Mouse (Mus musculus) CH12.LX (cell line): ENCODE results near the gene Fuz. TPM values are rescaled to one million over a fixed set of nuclear protein-coding genes. Genes with fewer than 3 reads are reported as not detected.

Experiments
- DNase-seq: peaks from one replicate; pipeline ENCODE4 v3.0.0-alpha.2; 2013; ENCODE audit errors: extremely low read depth
- H3K27ac ChIP-seq: 2 replicates; pipeline ENCODE4 v1.5.1; 2012; ENCODE audit warnings: low read depth, mild to moderate bottlenecking, control low read depth, moderate library complexity; ENCODE audit not compliant: insufficient read depth
- H3K27me3 ChIP-seq: replicated peaks from 2 replicates; pipeline ENCODE3; 2012; ENCODE audit warnings: inconsistent platforms
- H3K36me3 ChIP-seq, 2 experiments: replicated peaks in 1 of 2; 2 replicates each; pipeline versions ENCODE3 to v1.6.1; 2012; ENCODE audit warnings: inconsistent platforms in 1 of 2, low read length in 1 of 2, mild to moderate bottlenecking in 1 of 2, mixed read lengths in 1 of 2, moderate library complexity in 1 of 2; ENCODE audit not compliant: control insufficient read depth in 1 of 2, insufficient read depth in 1 of 2
- H3K4me1 ChIP-seq, 2 experiments: 2 replicates each; pipeline ENCODE4 v1.6.1; 2012; ENCODE audit warnings: inconsistent platforms in 1 of 2, moderate library complexity in 1 of 2; ENCODE audit not compliant: insufficient read depth in 2 of 2, control insufficient read depth in 1 of 2
- H3K4me2 ChIP-seq: 2 replicates; pipeline ENCODE4 v1.6.1; 2012; ENCODE audit warnings: low read depth, mild to moderate bottlenecking, control low read depth; ENCODE audit not compliant: poor library complexity, insufficient read depth, severe bottlenecking
- H3K4me3 ChIP-seq, 3 experiments: fragments of 150-350 bp in 1 of 3; sonication (generic) in 1 of 3; replicated peaks in 1 of 3; 2 replicates each; pipeline versions ENCODE3 to v1.5.1; 2011 to 2012; ENCODE audit warnings: low read depth in 2 of 3, low read length in 2 of 3, mild to moderate bottlenecking in 2 of 3, moderate library complexity in 2 of 3, control low read depth in 1 of 3, improper control_type of control experiment in 1 of 3, inconsistent platforms in 1 of 3, mixed read lengths in 1 of 3; ENCODE audit not compliant: poor library complexity in 1 of 3
- H3K79me2 ChIP-seq: replicated peaks from 2 replicates; pipeline ENCODE4 v1.6.1; 2012; ENCODE audit warnings: mild to moderate bottlenecking, moderate library complexity; ENCODE audit not compliant: control insufficient read depth, poor library complexity, insufficient read depth, severe bottlenecking; ENCODE audit errors: extremely low read depth
- H3K9ac ChIP-seq: 2 replicates; pipeline ENCODE4 v1.6.1; 2012; ENCODE audit warnings: low read depth, mild to moderate bottlenecking, control low read depth, moderate library complexity; ENCODE audit not compliant: insufficient read depth
- H3K9me3 ChIP-seq: replicated peaks from 2 replicates; pipeline ENCODE3; 2012; ENCODE audit warnings: low read length, inconsistent platforms, mixed read lengths
- BHLHE40 ChIP-seq: IDR thresholded peaks from 2 replicates; pipeline ENCODE4 v1.6.1; 2011; ENCODE audit warnings: mild to moderate bottlenecking, low read depth, low read length, improper control_type of control experiment
- CHD1 ChIP-seq: IDR thresholded peaks from 2 replicates; pipeline ENCODE4 v1.6.1; 2012; ENCODE audit warnings: low read depth, low read length, improper control_type of control experiment, inconsistent platforms
- ETS1 ChIP-seq: conservative IDR thresholded peaks from 2 replicates; pipeline ENCODE4 v1.6.1; 2012; ENCODE audit warnings: low read depth, mild to moderate bottlenecking, inconsistent platforms, low read length, improper control_type of control experiment, moderate library complexity
- GABPA ChIP-seq: IDR thresholded peaks from 2 replicates; pipeline ENCODE4 v1.6.1; 2012; ENCODE audit warnings: low read depth, low read length, improper control_type of control experiment, inconsistent platforms; ENCODE audit not compliant: insufficient replicate concordance
- HCFC1 ChIP-seq: IDR thresholded peaks from 2 replicates; pipeline ENCODE4 v1.6.1; 2012; ENCODE audit warnings: low read depth, mild to moderate bottlenecking, inconsistent platforms, low read length, improper control_type of control experiment
- JUN ChIP-seq: IDR thresholded peaks from 2 replicates; pipeline ENCODE4 v1.6.1; 2011; ENCODE audit warnings: low read depth, mild to moderate bottlenecking, low read length, improper control_type of control experiment, moderate library complexity; ENCODE audit not compliant: insufficient read depth
- JUND ChIP-seq: conservative IDR thresholded peaks from 2 replicates; pipeline ENCODE4 v1.6.1; 2011; ENCODE audit warnings: low read depth, low read length, improper control_type of control experiment
- KAT2A ChIP-seq: IDR thresholded peaks from 2 replicates; pipeline ENCODE4 v1.6.1; 2012; ENCODE audit warnings: low read length, improper control_type of control experiment, inconsistent platforms; ENCODE audit not compliant: insufficient replicate concordance
- MAX ChIP-seq: IDR thresholded peaks from 2 replicates; pipeline ENCODE4 v1.6.1; 2011; ENCODE audit warnings: low read length, improper control_type of control experiment
- MAZ ChIP-seq: IDR thresholded peaks from 2 replicates; pipeline ENCODE4 v1.6.1; 2012; ENCODE audit warnings: low read depth, mild to moderate bottlenecking, inconsistent platforms, low read length, improper control_type of control experiment, moderate library complexity
- MXI1 ChIP-seq: IDR thresholded peaks from 2 replicates; pipeline ENCODE4 v1.6.1; 2011; ENCODE audit warnings: mild to moderate bottlenecking, low read depth, low read length, improper control_type of control experiment
- MYC ChIP-seq: IDR thresholded peaks from 2 replicates; pipeline ENCODE4 v1.6.1; 2011; ENCODE audit warnings: low read depth, mild to moderate bottlenecking, improper control_type of control experiment, low read length
- NELFE ChIP-seq: IDR thresholded peaks from 2 replicates; pipeline ENCODE4 v1.6.1; 2011; ENCODE audit warnings: low read depth, low read length, improper control_type of control experiment
- NRF1 ChIP-seq: IDR thresholded peaks from 2 replicates; pipeline ENCODE4 v1.6.1; 2014; ENCODE audit warnings: low read depth, mild to moderate bottlenecking, inconsistent platforms, low read length, improper control_type of control experiment, moderate library complexity
- PAX5 ChIP-seq: IDR thresholded peaks from 2 replicates; pipeline ENCODE4 v1.6.1; 2012; ENCODE audit warnings: low read length, inconsistent platforms, mixed read lengths
- POLR2A ChIP-seq: IDR thresholded peaks from 2 replicates; pipeline ENCODE4 v1.6.1; 2011; ENCODE audit warnings: low read depth, mild to moderate bottlenecking, improper control_type of control experiment, low read length
- POLR2AphosphoS2 ChIP-seq: IDR thresholded peaks from 2 replicates; pipeline ENCODE4 v1.6.1; 2011; ENCODE audit warnings: low read depth, low read length, improper control_type of control experiment
- RAD21 ChIP-seq: IDR thresholded peaks from 2 replicates; pipeline ENCODE4 v1.6.1; 2011; ENCODE audit warnings: low read depth, mild to moderate bottlenecking, low read length, improper control_type of control experiment, moderate library complexity
- RCOR1 ChIP-seq: conservative IDR thresholded peaks from 2 replicates; pipeline ENCODE4 v1.6.1; 2012; ENCODE audit warnings: low read depth, mild to moderate bottlenecking, inconsistent platforms, low read length, improper control_type of control experiment
- SIN3A ChIP-seq: IDR thresholded peaks from 2 replicates; pipeline ENCODE4 v1.6.1; 2012; ENCODE audit warnings: low read length, improper control_type of control experiment, inconsistent platforms
- SMC3 ChIP-seq: IDR thresholded peaks from 2 replicates; pipeline ENCODE4 v1.6.1; 2011; ENCODE audit warnings: low read depth, low read length, improper control_type of control experiment
- TBP ChIP-seq: conservative IDR thresholded peaks from 2 replicates; pipeline ENCODE4 v1.6.1; 2011; ENCODE audit warnings: low read depth, low read length, improper control_type of control experiment
- UBTF ChIP-seq: IDR thresholded peaks from 2 replicates; pipeline ENCODE4 v1.6.1; 2012; ENCODE audit warnings: low read depth, mild to moderate bottlenecking, inconsistent platforms, low read length, improper control_type of control experiment, moderate library complexity
- USF2 ChIP-seq: conservative IDR thresholded peaks from 2 replicates; pipeline ENCODE4 v1.6.1; 2011; ENCODE audit warnings: low read depth, low read length, improper control_type of control experiment
- ZC3H11A ChIP-seq: IDR thresholded peaks from 2 replicates; pipeline ENCODE4 v1.6.1; 2012; ENCODE audit warnings: low read depth, mild to moderate bottlenecking, inconsistent platforms, low read length, improper control_type of control experiment
- ZKSCAN1 ChIP-seq: IDR thresholded peaks from 2 replicates; pipeline ENCODE4 v1.6.1; 2012; ENCODE audit warnings: low read depth, inconsistent platforms, low read length, improper control_type of control experiment, borderline replicate concordance
- ZMIZ1 ChIP-seq: IDR thresholded peaks from 2 replicates; pipeline ENCODE4 v1.6.1; 2012; ENCODE audit warnings: low read depth, mild to moderate bottlenecking, inconsistent platforms, low read length, improper control_type of control experiment
- ZNF384 ChIP-seq: IDR thresholded peaks from 2 replicates; pipeline ENCODE4 v1.6.1; 2012; ENCODE audit warnings: low read depth, low read length, improper control_type of control experiment, inconsistent platforms
- dilution Hi-C: fragments of 300-500 bp; cut with MboI; formaldehyde crosslinking; loops from 2 replicates; pipeline ENCODE4 v1.14.3; 2020; ENCODE audit warnings: low sequenced_read_pairs; ENCODE audit not compliant: extremely low pct_unique_long_range_greater_than_20kb, extremely low pct_ligation_motif_present
- in situ Hi-C: fragments of 300-500 bp; cut with MboI; formaldehyde crosslinking; loops from 3 replicates; pipeline ENCODE4 v1.14.3; 2019; ENCODE audit warnings: low sequenced_read_pairs, low pct_ligation_motif_present, low pct_unique_long_range_greater_than_20kb, mixed read lengths
- polyA plus RNA-seq: library from polyadenylated mRNA; unstranded; fragments of >175 nt; gene quantifications from 2 replicates; pipeline ENCODE4 v1.2.1, GENCODE M21; 2012; ENCODE audit warnings: low read depth; ENCODE audit not compliant: insufficient read length
- total RNA-seq, 2 experiments: library from RNA; depleted of rRNA; stranded (reverse); fragments of 300-350 nt in 1 of 2; fragments of >200 nt in 1 of 2; gene quantifications; 2 replicates each; pipeline ENCODE4 v1.2.3; 2012 to 2014

Fuz gene
- total and polyA plus RNA-seq, 3 experiments = 16.7 to 17.1 (median 16.9) TPM

GRCm38 (mm10) chr7:44868919-44869696 lies 26.8 kb upstream of the Fuz start:
- in situ Hi-C loops = no loop called here
- H3K9ac ChIP-seq = peak overlapping the region; percentile 78
- no peaks in the 10 kb centered on the region for H3K79me2 ChIP-seq
- peak overlapping the region; percentile 31; the same call in 1 of the 2 replicates for H3K27ac ChIP-seq
- peak overlapping the region; percentile 98 for H3K4me2 ChIP-seq
- peaks cover 28% of the 10 kb centered on the region for H3K27me3 ChIP-seq
- DNase-seq = no peak
- H3K4me3 ChIP-seq = peak overlapping the region; percentile 50 to 97 (median 66)
- peaks cover 25 to 41% of the 10 kb centered on the region in 2 experiments for H3K4me1 ChIP-seq
- dilution Hi-C loops = no loop called here
- peaks cover 11 to 24% of the 10 kb centered on the region in 2 experiments for H3K36me3 ChIP-seq
- H3K9me3 ChIP-seq = no peaks in the 10 kb centered on the region
- no peak for TF ChIP-seq ZNF384
- TF ChIP-seq MXI1 = peak; percentile 11; the same call in 1 of the 2 replicates
- TF ChIP-seq NRF1 = peak; percentile 53; the same call in 1 of the 2 replicates
- no peak for TF ChIP-seq ZKSCAN1
- TF ChIP-seq ETS1 = 0 out of 2 replicates have a peak, but pooled peaks have one; percentile 19
- no peak for TF ChIP-seq PAX5

DNA sequence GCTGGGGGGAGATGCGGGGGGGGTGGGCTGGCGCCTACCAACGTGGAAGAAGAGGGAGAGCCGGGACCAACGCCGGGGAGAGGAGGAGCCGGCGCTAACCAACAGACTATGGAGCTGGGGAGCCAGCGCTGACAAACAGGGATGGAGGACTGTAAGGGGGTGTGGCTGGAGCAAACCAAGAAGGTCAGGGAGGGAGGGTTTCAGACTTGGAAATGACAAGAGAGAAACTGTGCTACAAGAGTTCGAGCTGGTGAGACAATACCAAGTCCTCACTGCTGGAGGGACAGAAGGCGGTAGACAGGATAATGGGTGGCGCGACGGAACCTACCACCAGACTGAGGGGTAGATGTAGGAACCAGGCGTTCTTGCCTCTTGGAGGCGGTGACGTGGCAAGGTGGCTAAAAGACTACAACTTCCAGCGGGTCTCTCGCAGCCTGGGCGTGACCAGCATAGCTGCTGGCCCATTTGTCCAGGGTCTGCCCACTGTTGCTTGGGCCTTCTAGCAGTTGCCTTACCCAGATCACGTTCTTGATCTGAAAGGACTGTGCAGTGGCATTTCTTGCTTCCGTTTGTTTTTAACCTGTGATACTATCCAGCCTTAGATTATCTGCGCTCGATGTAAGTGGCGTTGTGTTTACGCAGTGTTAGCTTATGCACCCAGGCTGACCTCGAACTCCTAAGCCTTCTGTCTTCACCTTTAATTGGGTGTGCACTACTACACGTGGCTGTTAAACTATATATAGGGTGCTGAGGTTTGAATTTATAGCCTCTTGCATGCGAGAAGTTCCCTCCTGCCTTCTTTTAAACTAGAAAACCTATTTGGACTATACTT lies 26.0 kb upstream of the Fuz start, which contains the start of gene Ptov1:
TSS of gene Ptov1 (minus strand) at position 92 of the 832 bp plus-strand sequence.
- H3K9ac ChIP-seq = peak within 1 kb of the TSS; percentile 78
- DNase-seq = peak; percentile 84
- in situ Hi-C loops (no loop called here), dilution Hi-C loops (no loop called here)
- peaks cover 28% of the 10 kb centered on the region for H3K27me3 ChIP-seq
- H3K4me2 ChIP-seq = peak within 1 kb of the TSS; percentile 98
- H3K4me1 ChIP-seq = peaks cover 22 to 36% of the 10 kb centered on the region in 2 experiments
- no peaks in the 10 kb centered on the region for H3K9me3 ChIP-seq
- H3K4me3 ChIP-seq = peak within 1 kb of the TSS; percentile 50 to 97 (median 66)
- H3K36me3 ChIP-seq = peaks cover 3 to 16% of the 10 kb centered on the region in 2 experiments
- H3K79me2 ChIP-seq = no peaks in the 10 kb centered on the region
- H3K27ac ChIP-seq = peak within 1 kb of the TSS; percentile 31; the same call in 1 of the 2 replicates
- TF ChIP-seq NELFE = no peak
- TF ChIP-seq MAZ = 0 out of 2 replicates have a peak, but pooled peaks have one; percentile 34
- no peak for TF ChIP-seq USF2
- 0 out of 2 replicates have a peak, but pooled peaks have one; percentile 14 for TF ChIP-seq KAT2A
- no peak; the same call in 1 of the 2 replicates for TF ChIP-seq TBP
- no peak for TF ChIP-seq NRF1
- no peak for TF ChIP-seq ZC3H11A
- TF ChIP-seq POLR2A = 0 out of 2 replicates have a peak, but pooled peaks have one; percentile 18
- no peak for TF ChIP-seq RCOR1
- 0 out of 2 replicates have a peak, but pooled peaks have one; percentile 43 for TF ChIP-seq ZMIZ1
- no peak for TF ChIP-seq POLR2AphosphoS2
- no peak for TF ChIP-seq JUN
- no peak for TF ChIP-seq JUND
- peak; percentile 97 for TF ChIP-seq CHD1
- TF ChIP-seq MYC = no peak
- TF ChIP-seq RAD21 = no peak
- peak; percentile 77 for TF ChIP-seq HCFC1
- no peak for TF ChIP-seq UBTF
- TF ChIP-seq MXI1 = 0 out of 2 replicates have a peak, but pooled peaks have one; percentile 24
- TF ChIP-seq GABPA = no peak
- peak; percentile 66 for TF ChIP-seq SIN3A
- no peak for TF ChIP-seq MAX
- TF ChIP-seq BHLHE40 = no peak
- TF ChIP-seq SMC3 = no peak
